Comparison of ENCODE assay signal across 8 mouse cellular contexts in genomic region chr11:101785143-101785851, GRCm38 (mm10). TPM values are rescaled to one million over a fixed set of nuclear protein-coding genes. Genes with fewer than 3 reads are reported as not detected.
DNase-seq lines count a peak whose midpoint lies in the region; ATAC-seq and TF ChIP-seq lines count a peak whose summit lies in the region.

Gene Etv4, minus strand, starts transcription at chr11:101785371.

- peak; percentile 94 for ATAC-seq in forebrain, embryonic 11.5 days (replicated peaks; ENCODE audit: low FRiP score)
- ATAC-seq in heart, embryonic 16.5 days (replicated peaks; ENCODE audit: extremely low read depth, insufficient read depth, low FRiP score): peak; percentile 93
- ATAC-seq in liver, embryonic 15.5 days (ENCODE audit: insufficient read depth): peak; percentile 70
- ATAC-seq in neural tube, embryonic 12.5 days (ENCODE audit: low FRiP score, low read depth): peak; percentile 94

- peak; percentile 89 for DNase-seq in CD4-positive, CD25-positive, alpha-beta regulatory T cell, adult 2 months (ENCODE audit: low read depth, low spot score)
- peak; percentile 95 for DNase-seq in brain, embryonic 18.5 days (ENCODE audit: low read depth, low spot score)
- DNase-seq in forebrain, embryonic 11.5 days (ENCODE audit: low spot score): peak; percentile 97
- peak; percentile 81 to 87 for DNase-seq in kidney, postnatal 36 days

- TF ChIP-seq CTCF in testis, adult 2 months (IDR thresholded peaks at IDR 0.05; ENCODE audit: control insufficient read depth, insufficient read depth, insufficient replicate concordance, low read depth, low read length): no peak

- H3K4me3 ChIP-seq in forebrain, embryonic 11.5 days (ENCODE audit: low read depth, low read length): peak within 1 kb of the TSS; percentile 47
- peak within 1 kb of the TSS; percentile 62 for H3K4me3 ChIP-seq in heart, embryonic 16.5 days (ENCODE audit: low read length)
- peak within 1 kb of the TSS; percentile 51 for H3K4me3 ChIP-seq in liver, embryonic 15.5 days (replicated peaks)
- H3K4me3 ChIP-seq in neural tube, embryonic 12.5 days: peak within 1 kb of the TSS; percentile 46
- peak within 1 kb of the TSS; percentile 83 for H3K4me3 ChIP-seq in testis, adult 2 months (ENCODE audit: control insufficient read depth, low read depth, low read length)

- H3K9ac ChIP-seq in forebrain, embryonic 11.5 days (ENCODE audit: low read length): peak within 1 kb of the TSS; percentile 60
- H3K9ac ChIP-seq in heart, embryonic 16.5 days (ENCODE audit: low read length): peak within 1 kb of the TSS; percentile 71
- no peak within 1 kb of the TSS for H3K9ac ChIP-seq in liver, embryonic 15.5 days
- H3K9ac ChIP-seq in neural tube, embryonic 12.5 days: peak within 1 kb of the TSS; percentile 56

- H3K4me2 ChIP-seq in forebrain, embryonic 11.5 days (ENCODE audit: low read depth, low read length, severe bottlenecking): peak within 1 kb of the TSS; percentile 93
- peak within 1 kb of the TSS; percentile 94 for H3K4me2 ChIP-seq in heart, embryonic 16.5 days (ENCODE audit: low read depth, low read length)
- peak within 1 kb of the TSS; percentile 72 for H3K4me2 ChIP-seq in liver, embryonic 15.5 days
- peak within 1 kb of the TSS; percentile 96 for H3K4me2 ChIP-seq in neural tube, embryonic 12.5 days (replicated peaks)

- peak within 1 kb of the TSS; percentile 41; the same call in 1 of the 2 replicates for H3K27ac ChIP-seq in forebrain, embryonic 11.5 days (ENCODE audit: low read depth, low read length)
- 0 out of 2 replicates have a peak within 1 kb of the TSS, but pooled peaks have one; percentile 29 for H3K27ac ChIP-seq in heart, embryonic 16.5 days (ENCODE audit: low read length)
- H3K27ac ChIP-seq in liver, embryonic 15.5 days (replicated peaks): no peak within 1 kb of the TSS
- no peak within 1 kb of the TSS for H3K27ac ChIP-seq in neural tube, embryonic 12.5 days
- no peak within 1 kb of the TSS for H3K27ac ChIP-seq in testis, adult 2 months (ENCODE audit: control insufficient read depth, insufficient read depth, low read depth, low read length)

- no peak for TF ChIP-seq POLR2A in testis, adult 2 months (IDR thresholded peaks at IDR 0.05; ENCODE audit: control insufficient read depth, low read depth, low read length)

- no peaks in the 10 kb centered on the region for H3K9me3 ChIP-seq in forebrain, embryonic 11.5 days (ENCODE audit: control insufficient read depth, low read length)
- no peaks in the 10 kb centered on the region for H3K9me3 ChIP-seq in heart, embryonic 16.5 days (replicated peaks; ENCODE audit: control insufficient read depth, low read length)
- no peaks in the 10 kb centered on the region for H3K9me3 ChIP-seq in liver, embryonic 15.5 days (replicated peaks)
- no peaks in the 10 kb centered on the region for H3K9me3 ChIP-seq in neural tube, embryonic 12.5 days

- peaks cover 57% of the 10 kb centered on the region for H3K27me3 ChIP-seq in forebrain, embryonic 11.5 days (ENCODE audit: control insufficient read depth, insufficient read depth, low read length)
- H3K27me3 ChIP-seq in heart, embryonic 16.5 days (ENCODE audit: control insufficient read depth, insufficient read depth, low read length): peaks cover 53% of the 10 kb centered on the region
- H3K27me3 ChIP-seq in liver, embryonic 15.5 days: peaks cover 95% of the 10 kb centered on the region
- H3K27me3 ChIP-seq in neural tube, embryonic 12.5 days (replicated peaks): peaks cover 67% of the 10 kb centered on the region
- H3K27me3 ChIP-seq in testis, adult 2 months (ENCODE audit: control insufficient read depth, insufficient read depth, low read length): peaks cover 8% of the 10 kb centered on the region

- H3K4me1 ChIP-seq in forebrain, embryonic 11.5 days (replicated peaks; ENCODE audit: control insufficient read depth, insufficient read depth, low read length): peaks cover 6% of the 10 kb centered on the region; the same call in 1 of the 2 replicates
- peaks cover 14% of the 10 kb centered on the region for H3K4me1 ChIP-seq in heart, embryonic 16.5 days (ENCODE audit: control insufficient read depth, insufficient read depth, low read length)
- H3K4me1 ChIP-seq in liver, embryonic 15.5 days (replicated peaks): peaks cover 16% of the 10 kb centered on the region
- H3K4me1 ChIP-seq in neural tube, embryonic 12.5 days: peaks cover 21% of the 10 kb centered on the region
- peaks cover 15% of the 10 kb centered on the region for H3K4me1 ChIP-seq in testis, adult 2 months (ENCODE audit: control insufficient read depth, insufficient read depth, low read length)

- WGBS in forebrain, embryonic 11.5 days: under 1% methylated on average over 35 of the region's 35 CpGs
- under 1% methylated on average over 35 of the region's 35 CpGs for WGBS in heart, embryonic 16.5 days
- WGBS in liver, embryonic 15.5 days (ENCODE audit: insufficient replicate concordance): under 1% methylated on average over 35 of the region's 35 CpGs
- under 1% methylated on average over 35 of the region's 35 CpGs for WGBS in neural tube, embryonic 12.5 days

- no peaks in the 10 kb centered on the region for H3K36me3 ChIP-seq in forebrain, embryonic 11.5 days (ENCODE audit: control insufficient read depth, insufficient read depth, low read length)
- H3K36me3 ChIP-seq in heart, embryonic 16.5 days (ENCODE audit: control insufficient read depth, insufficient read depth): no peaks in the 10 kb centered on the region
- H3K36me3 ChIP-seq in liver, embryonic 15.5 days (replicated peaks): no peaks in the 10 kb centered on the region
- no peaks in the 10 kb centered on the region for H3K36me3 ChIP-seq in neural tube, embryonic 12.5 days
- no peaks in the 10 kb centered on the region for H3K36me3 ChIP-seq in testis, adult 2 months (ENCODE audit: control insufficient read depth, insufficient read depth, low read length)

RNA-seq across cellular contexts. Expression of gene Etv4, which starts in this region (rescaled TPM):
- 7.6 and 10.4 TPM in 2 replicates for polyA plus RNA-seq in forebrain, embryonic 11.5 days (2014; fragmentation: Nextera tagmentation; extraction: Ambion mirVana)
- 3.3 and 4.2 TPM in 2 replicates for polyA plus RNA-seq in heart, embryonic 16.5 days (2015; fragmentation: Nextera tagmentation; extraction: Ambion mirVana)
- polyA plus RNA-seq in liver, embryonic 15.5 days (2015; fragmentation: Nextera tagmentation; extraction: Ambion mirVana): 0.13 and 0.15 TPM in 2 replicates
- 10.7 and 15.4 TPM in 2 replicates for polyA plus RNA-seq in neural tube, embryonic 12.5 days (2016; fragmentation: Nextera tagmentation; extraction: Ambion mirVana)
- 0.53 and 1.1 TPM in 2 replicates for polyA plus RNA-seq in testis, adult 2 months (2012; rRNA removed)

Comparison
In these comparisons a context has a peak if more than half of its experiments do, and no peak if none do; other contexts are left out.
1. Peak in ATAC-seq, H3K4me3 ChIP-seq and H3K4me2 ChIP-seq in liver, embryonic 15.5 days; RNA of the gene not detected or under 1 TPM.
2. H3K27ac ChIP-seq: peak in forebrain, embryonic 11.5 days (single experiment) and heart, embryonic 16.5 days (single experiment); none in liver, embryonic 15.5 days (single experiment), neural tube, embryonic 12.5 days (single experiment) and testis, adult 2 months (single experiment).
3. Peak in every context shown above with its lines, with median percentiles within 50 percentile points of each other: DNase-seq, ATAC-seq, H3K4me2 ChIP-seq and H3K4me3 ChIP-seq.